Mouse (Mus musculus): ENCODE measurements around the gene Gabarapl2.
A peak's percentile ranks its signal among the peaks of the same experiment; 100 is the strongest.

DNA sequence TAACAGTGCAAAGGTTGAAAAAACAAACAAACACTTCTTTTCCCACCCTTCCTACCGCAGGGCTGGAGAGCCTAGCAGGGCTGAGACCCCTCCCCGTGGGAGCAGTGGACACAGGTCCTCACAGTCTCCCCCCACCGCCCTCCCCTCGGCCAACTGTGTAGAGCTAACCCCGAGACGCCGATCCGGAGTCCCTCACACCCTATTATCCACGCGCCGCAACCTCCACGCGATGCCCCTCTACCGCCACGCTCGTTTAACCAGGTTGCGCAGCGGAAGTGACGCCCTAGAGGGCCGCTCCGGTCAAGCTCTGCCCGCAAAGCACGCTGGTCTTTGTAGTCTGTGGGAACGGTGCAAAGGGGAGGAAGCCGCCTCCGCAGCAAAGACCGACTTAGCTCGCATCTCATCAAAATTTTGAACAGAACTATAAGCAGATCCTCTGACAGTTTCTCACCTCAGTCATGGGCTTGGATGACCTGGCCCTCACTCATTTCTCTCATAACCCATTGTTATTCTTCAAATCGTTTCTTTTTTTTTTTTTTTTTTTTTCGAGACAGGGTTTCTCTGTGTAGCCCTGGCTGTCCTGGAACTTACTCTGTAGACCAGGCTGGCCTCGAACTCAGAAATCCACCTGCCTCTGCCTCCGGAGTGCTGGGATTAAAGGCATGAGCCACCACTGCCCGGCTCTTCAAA is 51.7 kb downstream of the Gabarapl2 start, which contains the start of gene Adat1:
- TF ChIP-seq POLR2A (IDR thresholded peaks at IDR 0.05; ENCODE audit: borderline replicate concordance, extremely low read depth, low read depth, low read length) = peak; percentile 73; the same call in 1 of the 2 replicates
- TF ChIP-seq CTCF (IDR thresholded peaks at IDR 0.05; ENCODE audit: insufficient read depth, low read length) = no peak
